Mouse (Mus musculus) mouse embryonic stem cell (cell line): ENCODE data around the gene Gm28729.
"Not testable (repeated sequence)": the region's sequence is repeated elsewhere in the genome, so short reads cannot be mapped to it uniquely, and the experiment has no call there.

Experiments
- in situ Hi-C, 2 experiments: fragments of 300-500 bp; cut with MboI; formaldehyde crosslinking; loops; 1 replicate in 1 of 2; 3 replicates in 1 of 2; pipeline ENCODE4 v1.14.3; 2019 to 2020; ENCODE audit warnings: low sequenced_read_pairs in 2 of 2, low pct_unique_long_range_greater_than_20kb in 1 of 2, mixed read lengths in 1 of 2; ENCODE audit not compliant: unreplicated experiment in 1 of 2

The Gm28729 gene

DNA sequence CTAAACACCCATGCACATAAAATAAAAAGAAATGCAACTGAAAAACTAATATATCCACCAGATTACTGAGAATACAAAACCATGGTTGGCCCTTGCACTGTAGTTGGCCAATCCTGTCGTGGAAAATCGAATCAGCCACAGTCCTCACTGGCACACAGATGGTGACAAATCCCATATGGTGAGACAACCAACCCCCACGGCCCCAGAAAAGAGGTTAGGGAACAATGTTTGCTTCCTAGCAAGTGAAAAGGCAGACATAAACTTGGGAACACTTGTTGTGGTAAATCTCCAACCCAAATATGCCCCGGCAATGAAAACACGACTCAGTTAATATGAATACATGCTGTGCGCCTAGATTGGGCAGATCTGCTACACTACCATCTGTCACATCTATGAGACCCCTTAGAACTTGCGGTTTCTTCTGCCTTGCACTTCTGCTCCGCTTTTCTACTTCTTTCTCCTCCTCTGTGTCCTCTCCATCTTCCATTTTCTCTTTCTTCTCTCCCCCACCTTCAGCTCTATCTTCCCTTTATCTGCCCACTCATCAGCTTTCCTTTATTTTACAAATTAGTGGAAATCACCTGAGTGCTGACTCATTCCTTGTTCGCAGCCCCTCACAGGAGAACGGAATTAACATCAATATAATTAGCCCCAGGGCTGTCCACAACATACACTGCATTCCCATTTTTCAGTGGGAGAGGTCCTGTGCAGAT, 5.1 kb upstream of the Gm28729 start:
- in situ Hi-C loops = no loop called here

DNA sequence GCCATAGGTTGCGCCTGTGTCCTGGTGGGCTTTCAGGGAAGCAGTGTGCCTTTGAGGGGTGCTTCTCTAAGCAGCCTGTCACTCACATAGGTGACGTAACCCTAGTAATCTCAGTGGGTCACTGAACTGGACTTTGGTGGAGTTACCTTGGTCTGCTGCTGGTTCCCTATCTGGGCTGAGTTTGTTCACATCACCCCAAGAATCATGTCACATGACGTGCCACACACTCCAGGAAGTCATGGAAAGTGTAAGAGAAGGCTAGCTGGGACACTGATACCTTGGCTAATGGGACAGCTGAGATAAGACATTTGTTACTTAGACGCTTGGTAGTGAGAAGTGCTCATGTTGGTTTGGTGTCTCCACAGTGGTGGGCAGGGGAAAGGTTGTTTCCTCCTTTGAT, 947 bp upstream of the Gm28729 start:
- in situ Hi-C loops = no loop called here

DNA sequence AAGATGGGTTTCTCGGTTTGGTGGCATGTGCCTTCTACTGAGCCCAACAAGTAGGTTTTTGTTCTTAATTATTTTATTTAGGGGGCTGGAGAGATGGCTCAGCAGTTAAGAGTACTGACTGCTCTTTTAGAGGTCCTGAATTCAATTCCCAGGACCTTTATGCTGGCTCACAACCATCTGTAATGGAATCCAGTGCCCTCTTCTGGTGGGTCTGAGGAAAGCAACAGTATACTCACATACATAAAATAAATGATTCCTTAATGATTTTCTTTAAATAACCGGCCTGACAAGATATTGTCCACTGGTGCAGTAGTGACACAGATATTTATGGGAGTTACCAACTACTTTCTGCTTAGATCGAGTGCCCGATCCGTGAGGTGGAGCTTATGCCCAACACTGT, 1.9 kb downstream of the Gm28729 start:
- in situ Hi-C loops = no loop called here

DNA sequence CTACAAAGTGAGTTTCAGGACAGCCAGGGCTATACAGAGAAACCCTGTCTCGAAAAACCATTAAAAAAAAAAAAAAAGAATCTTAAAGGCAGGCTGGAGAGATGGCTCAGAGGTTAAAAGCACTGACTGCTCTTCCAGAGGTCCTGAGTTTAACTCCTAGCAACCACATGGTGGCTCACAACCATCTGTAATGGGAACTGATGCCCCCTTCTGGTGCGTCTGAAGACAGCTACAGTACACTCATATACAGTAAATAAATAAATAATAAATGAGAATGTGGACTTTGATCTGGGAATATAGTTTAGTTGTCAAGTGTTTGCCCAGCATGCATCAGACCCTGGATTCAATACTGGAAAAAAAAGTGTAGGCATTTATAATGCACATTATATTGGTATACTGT, 3.5 kb downstream of the Gm28729 start:
- in situ Hi-C loops = not testable (repeated sequence)

DNA sequence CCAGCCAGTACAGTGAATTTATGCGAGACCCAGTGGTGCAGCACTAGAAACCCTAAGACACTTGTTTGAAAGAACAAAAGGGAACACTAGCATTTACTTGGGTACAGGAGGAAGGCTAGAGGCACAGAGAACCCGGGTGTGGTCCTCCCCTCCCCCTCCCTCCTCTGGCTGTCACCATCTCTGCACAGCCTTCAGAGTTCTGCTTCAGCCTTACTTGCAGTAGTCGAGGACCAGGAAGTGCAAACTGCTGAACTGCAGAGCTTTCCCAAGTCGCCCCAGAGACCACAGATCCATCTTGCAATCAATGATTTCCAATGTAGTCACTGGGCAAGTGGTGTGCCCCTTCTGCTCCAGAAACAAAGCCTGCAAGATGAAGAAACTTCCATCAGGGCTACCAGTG, 7.6 kb downstream of the Gm28729 start:
- in situ Hi-C loops = no loop called here

DNA sequence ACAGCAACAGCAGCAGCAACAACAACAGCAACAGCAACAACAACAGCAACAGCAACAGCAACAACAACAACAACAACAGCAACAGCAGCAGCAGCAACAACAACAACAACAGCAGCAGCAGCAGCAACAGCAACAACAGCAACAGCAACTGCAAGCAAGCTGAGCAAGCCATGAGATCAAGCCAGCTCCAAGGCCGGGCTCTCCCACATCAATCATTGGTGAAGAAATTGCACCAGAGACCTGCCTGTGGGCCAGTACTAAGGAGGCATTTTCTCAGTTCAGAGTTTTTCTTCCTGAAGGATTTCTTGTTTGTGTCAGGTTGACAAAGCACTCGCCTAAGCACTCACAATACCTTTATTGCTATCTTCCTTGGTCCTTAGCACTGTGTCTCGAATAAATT, 8.3 kb downstream of the Gm28729 start:
- in situ Hi-C loops = no loop called here

DNA sequence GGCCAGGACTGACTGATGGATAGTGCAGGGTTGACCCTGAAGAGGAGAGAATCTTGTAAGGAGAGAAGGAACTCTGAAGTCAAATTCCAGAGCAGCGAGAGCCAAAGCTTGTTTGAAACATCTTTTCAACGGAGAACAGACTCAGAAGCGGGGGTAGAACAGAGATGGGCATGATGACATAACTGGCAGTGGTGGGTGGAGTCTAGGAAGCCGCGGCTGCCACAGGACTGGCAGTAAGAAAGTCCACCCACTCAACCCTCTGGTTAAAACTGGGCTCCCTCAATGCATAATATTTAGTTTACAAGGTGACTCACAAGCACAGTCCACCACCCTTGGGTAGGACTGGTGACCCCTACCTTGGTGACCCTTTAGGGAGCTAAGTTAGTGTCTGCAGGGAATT, 9.3 kb downstream of the Gm28729 start:
- in situ Hi-C loops = no loop called here

DNA sequence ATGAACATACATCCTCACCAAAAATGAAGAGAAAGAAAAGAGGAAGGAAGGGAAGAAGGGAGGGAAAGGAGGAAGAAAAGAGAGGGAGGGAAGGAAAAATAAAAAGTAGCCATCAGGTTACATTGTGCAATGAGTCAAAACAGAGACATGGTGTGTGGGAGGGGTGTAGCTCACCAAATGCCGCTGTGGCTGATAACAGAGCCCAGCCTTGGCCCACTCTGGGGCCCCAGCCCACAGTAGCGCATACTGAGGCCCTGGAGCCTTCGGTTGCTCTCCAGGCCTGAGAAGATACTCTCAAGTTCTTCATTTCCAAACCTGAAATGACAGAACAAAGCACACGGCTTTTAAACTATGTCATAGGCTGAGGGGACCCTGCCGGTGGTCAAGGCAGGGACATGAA, 10.8 kb downstream of the Gm28729 start:
- in situ Hi-C loops = no loop called here

DNA sequence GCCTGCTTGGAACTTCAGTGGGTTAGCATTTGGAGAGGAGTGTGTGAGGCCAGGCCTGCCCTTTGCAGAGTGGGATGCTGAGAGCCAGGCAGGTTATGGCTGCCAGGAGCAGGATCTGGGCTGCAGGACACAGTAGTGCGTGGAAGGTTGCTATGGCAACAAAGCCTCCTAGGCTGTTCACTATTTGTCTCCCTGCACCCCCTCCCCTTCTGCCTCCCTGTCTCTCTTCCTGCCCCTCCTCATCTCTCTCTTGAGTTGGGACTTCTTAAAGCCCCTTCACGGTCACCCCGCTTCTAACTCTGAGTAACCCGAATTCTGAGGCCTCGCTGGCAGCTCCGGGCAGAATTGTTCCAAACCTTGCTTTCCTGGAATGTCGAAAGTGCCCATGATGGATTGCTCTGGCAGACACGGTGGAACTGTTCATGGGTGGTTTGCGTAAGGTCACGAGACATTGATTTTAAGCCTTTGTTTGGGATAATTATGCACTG, 19.0 kb downstream of the Gm28729 start:
- in situ Hi-C loops = no loop called here

DNA sequence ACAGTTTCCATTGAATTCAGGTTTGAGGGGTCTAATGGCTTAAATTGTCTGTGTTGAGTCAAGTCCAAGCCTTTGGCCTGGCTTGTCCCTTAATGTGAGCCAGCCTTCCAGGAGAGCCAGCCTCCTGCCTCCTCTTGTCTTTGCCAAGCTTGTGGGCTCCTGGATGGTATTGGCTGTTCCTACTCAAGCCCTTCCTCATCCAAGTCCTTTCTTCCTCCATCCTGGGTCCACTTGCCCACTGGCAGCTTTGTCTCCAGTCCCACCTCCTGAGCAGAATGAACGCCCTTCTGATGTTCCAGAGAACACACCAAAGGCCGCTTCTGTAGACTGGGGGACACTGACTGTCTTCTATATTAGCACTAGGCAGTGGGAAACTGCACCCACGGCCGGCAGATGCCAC, 19.9 kb downstream of the Gm28729 start:
- in situ Hi-C loops = no loop called here

DNA sequence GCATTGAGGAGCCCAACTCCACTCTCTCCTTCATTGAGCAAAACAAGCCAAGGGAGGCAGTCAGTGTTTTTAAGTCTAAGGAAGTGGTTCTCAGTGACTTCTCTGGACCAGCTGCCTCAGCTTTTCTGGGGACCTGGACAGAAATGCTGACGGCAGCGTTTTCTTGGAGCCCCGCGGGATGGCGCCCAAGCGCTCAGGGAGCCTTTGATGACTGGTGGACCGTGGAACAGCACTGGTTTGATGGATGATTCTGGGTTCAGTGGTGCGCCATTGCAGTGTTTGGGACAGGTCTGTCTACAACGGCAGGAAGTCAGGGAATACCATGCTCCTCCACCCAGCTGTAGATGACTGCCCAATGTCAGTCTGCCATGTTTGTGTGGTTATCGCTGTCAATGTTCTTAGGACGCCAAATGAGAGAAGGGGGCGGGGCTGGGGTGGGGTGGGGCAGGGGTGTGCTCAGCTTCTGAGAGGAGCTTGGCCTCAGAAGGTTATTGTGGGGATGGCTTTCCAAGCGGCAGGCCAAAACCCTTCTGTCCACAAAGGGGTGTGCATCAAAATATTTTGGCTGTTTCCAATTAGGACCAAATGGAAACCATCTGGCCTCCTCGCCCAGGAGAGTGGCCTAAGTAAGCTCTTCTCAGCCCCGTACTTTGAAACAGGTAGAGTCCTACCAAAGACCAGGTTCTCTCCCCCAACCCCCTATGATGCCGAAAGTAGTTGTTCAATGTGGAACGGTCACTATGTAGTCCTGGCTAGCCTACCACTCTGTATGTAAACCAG, 20.8 kb downstream of the Gm28729 start:
- in situ Hi-C loops = no loop called here

DNA sequence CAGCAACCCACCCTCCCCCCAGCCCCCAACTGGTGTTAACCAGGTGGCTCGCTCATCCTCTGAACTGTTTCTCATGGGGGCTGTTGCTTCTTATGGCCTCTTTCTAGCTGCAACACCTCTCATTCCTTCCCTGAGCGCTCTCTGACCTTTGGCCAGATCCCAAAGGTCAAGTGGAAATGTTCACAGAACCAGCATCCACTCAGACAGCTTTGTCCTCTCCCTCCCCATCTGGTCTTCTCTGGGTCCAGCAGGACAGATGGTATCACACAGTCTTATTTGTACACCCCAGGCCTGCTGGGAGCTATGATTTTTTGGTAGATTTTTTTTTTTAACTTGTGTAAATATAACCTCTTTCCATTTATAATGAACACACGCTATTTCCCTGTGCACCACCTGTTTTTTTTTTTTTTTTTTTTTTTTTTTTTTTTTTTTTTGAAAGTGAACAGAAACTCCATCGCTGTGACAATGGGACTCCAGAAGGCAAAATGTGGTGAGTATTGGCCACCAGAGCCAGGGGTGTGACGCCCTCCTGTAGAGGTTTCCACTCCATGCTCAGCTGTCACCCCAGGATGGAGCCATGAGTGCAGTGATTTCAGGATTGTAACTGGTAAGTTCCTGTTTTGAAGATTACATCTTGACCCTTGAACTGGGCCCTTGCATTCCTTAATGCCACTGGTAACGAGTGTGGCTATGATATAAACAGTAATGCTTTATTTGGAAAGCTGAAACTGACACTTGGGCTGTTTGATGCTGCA, 22.0 kb downstream of the Gm28729 start:
- in situ Hi-C loops = no loop called here

DNA sequence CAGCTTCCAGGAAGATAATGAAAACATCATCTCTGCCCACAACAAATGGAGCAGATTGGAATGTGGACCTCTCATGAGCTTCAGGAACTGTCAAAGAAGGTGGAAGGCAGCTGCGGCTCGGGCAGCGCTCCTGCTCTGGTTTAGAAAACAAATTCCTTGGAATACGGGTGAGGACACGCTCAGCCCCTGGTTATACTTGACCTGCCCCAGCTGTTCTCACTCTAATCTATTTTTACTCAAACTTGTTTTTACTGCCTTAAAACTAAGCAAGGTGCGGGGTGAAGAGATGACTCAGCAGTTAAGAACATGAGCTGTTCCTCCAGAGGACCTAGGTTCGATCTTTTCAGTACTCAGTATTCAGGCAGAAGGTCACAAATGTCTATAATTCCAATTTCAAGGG, 23.8 kb downstream of the Gm28729 start:
- in situ Hi-C loops = no loop called here

DNA sequence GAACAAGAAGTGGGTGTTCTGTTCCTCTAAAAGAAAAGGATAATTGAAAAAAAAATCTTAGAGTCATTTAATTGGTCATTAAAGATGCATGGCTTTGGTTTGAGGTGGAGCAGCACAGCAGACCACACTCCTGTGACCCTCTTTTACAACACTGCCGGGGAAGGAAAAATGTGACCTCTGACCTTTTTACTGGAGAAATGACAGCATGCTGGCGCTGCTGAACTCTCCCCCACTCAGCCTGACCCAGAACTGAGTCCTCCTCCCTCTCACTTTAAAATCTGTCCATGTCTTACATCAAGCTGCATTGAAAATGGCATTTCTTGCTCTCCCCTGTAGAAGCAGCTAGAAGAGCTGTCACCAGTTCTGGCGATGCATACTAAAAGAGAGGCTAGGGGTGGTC, 31.9 kb downstream of the Gm28729 start:
- in situ Hi-C loops = no loop called here

DNA sequence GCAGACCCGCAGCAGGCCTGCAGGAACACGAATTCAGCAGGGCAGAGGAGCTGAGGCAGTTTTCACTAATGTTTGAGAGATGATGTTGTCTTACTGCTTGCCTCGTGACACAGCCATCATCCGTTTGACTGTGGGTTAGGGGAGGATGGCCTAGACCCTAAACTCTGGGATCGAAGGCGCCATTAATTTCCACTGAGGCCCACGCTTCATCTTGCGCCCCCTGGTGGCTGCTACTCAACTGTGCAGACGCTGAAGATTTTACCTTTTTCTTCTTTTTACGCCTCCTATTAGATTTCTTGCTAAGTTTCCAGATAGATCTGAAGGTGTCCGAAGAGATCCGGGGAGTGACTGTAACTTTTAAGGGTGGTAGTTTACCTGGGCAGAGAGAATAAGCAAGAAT, 33.3 kb downstream of the Gm28729 start:
- in situ Hi-C loops = no loop called here

DNA sequence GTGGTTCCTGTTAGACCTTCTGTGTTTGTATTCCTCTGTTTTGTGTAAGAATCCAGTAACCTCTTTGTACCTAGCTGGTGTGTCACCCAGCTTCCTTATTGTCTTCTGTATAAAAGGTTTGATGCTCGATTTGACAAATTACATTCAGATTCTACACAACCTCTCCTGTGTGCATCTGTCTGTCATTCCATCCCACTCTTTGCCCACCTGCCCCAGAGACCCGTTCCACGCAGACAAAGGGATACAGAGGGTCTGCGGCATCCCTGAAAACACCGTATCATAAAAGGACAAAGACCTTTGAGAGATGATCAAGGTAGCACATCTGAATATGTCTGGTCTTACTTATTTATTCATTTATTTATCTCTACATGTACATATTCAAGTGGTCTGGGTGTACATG, 37.2 kb downstream of the Gm28729 start:
- in situ Hi-C loops = not testable (repeated sequence)

DNA sequence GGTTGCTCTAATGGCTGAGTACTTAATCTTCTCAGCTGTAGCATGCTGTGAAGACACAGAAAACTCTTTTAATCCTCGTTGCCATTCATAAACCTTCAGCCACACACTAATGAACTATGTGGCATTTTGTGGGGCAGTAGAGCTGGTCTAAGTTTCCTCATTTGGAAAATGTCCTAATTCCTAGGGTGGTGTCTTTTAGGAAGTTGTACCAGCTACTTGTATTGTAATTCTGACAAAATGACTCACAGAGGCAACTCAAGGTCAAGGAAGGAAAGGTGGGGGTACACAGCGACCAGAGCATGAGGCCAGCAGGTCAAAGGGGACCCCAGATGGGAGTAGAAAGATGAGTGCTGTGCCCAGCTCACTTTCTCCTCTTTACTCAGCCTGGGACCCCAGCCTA, 41.4 kb downstream of the Gm28729 start:
- in situ Hi-C loops = no loop called here

DNA sequence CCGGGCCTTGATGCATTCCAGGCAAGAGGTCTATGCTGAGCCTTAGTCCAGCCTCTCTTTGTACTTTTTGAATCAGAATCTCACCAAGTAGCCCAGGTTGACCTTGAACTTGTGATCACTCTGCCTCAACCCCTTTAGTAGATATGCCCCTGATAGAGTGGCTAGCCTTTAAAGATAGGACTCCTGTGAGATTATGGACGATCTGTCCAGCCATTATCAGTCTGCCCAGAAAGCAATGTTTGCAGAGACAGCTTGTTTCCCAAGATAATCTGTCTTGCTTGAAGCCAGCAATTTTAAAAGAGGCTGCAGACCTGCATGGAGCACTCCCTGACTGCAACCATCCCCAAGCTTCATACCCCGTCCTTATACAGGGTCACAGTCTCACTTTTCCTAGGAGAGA, 42.0 kb downstream of the Gm28729 start:
- in situ Hi-C loops = no loop called here

DNA sequence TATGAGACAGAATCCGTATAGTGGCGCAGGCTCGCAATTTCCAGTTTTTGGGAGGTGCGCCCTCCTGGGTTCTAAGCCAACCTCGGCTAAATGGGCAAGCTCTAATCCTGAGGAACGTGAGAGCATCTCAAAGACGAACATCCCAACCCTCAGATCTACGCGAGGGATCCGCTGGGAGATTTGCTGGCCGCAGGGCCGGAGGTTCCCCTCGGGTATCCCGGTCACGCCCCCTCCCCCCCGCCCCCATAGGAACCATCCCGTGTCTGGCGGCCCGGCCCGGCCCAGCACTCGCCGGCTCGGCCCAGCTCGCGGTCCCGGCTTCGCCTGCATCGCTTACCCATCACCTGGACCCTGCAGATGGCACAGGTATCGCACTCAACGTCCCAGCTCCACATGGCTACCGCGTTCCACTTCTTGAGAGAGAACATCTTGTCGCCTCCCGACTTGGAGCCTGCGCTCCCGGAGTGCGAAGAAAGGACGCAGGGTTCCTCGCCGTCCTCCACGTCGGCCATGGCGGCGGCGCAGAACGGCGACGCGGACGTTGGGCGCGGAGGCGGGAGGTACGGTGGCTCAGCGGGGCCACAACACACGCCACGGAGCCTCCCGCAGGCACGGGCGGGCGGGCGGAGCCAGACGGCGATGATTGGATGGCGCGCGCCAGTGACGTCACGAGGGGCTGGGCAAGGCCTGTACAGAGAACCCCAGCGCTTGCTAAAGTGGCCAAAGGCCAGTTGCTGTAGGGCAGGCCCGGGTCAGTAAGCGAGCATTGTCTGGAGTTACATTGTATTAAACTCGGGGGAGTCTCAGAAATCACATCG, 46.8 kb downstream of the Gm28729 start, which contains the start of gene Rnf7:
Rnf7 (minus strand) TSS at position 605 of the 818 bp plus-strand sequence.
- in situ Hi-C loops = no loop called here
